Mouse (Mus musculus) kidney, embryonic 16.5 days (tissue): Measurements from ENCODE around the gene Pdk4. TPM values are rescaled to one million over a fixed set of nuclear protein-coding genes. Genes with fewer than 3 reads are reported as not detected.

ENCODE experiments used
- polyA plus RNA-seq: library from polyadenylated mRNA; unstranded; fragments of >200 nt; fragmentation: Nextera tagmentation; extraction: Ambion mirVana; gene quantifications from 2 replicates; pipeline ENCODE4 v1.2.1, GENCODE M21; 2015

Pdk4 gene
- polyA plus RNA-seq, 1 experiment from 2014 or later, result 4.2 TPM

Other genes with a start within 250 kb of the Pdk4 start
- gene Pon3, start 240.0 kb downstream of the Pdk4 start, polyA plus RNA-seq, result 12.8 and 14.3 TPM in 2 replicates
- 37.5 and 38.6 TPM in 2 replicates for gene Pon2, start 197.9 kb downstream of the Pdk4 start, polyA plus RNA-seq
- 23.0 and 23.4 TPM in 2 replicates for gene Asb4, start 112.9 kb downstream of the Pdk4 start, polyA plus RNA-seq
- gene Dync1i1, start 229.3 kb upstream of the Pdk4 start, polyA plus RNA-seq, result 3.2 and 3.8 TPM in 2 replicates